Mouse (Mus musculus) C2C12 (cell line): ENCODE measurements at regions not wholly inside any gene's neighbourhood (a gene's known extent, or its start where the extent isn't known, plus 50 kb on each side); places are given as distances from the start of the nearest gene placed in this dataset.

Experiments used
- CEBPB ChIP-seq: IDR thresholded peaks from one replicate; pipeline ENCODE4 v1.6.1; 2011; ENCODE audit warnings: low read depth, mild to moderate bottlenecking, control low read depth, moderate library complexity
- CTCF ChIP-seq: IDR thresholded peaks from one replicate; pipeline ENCODE4 v1.5.1; 2011; ENCODE audit not compliant: control insufficient read depth, insufficient read depth, insufficient read length
- MAX ChIP-seq: IDR thresholded peaks from one replicate; pipeline ENCODE4 v1.6.1; 2011; ENCODE audit warnings: mild to moderate bottlenecking, control low read depth
- MYOD1 ChIP-seq: IDR thresholded peaks from one replicate; pipeline ENCODE4 v1.6.1; 2011; ENCODE audit warnings: low read depth; ENCODE audit not compliant: control insufficient read depth, insufficient read length
- MYOG ChIP-seq: IDR thresholded peaks from one replicate; pipeline ENCODE4 v1.6.1; 2011; ENCODE audit not compliant: control insufficient read depth, insufficient read length; ENCODE audit errors: extremely low read depth
- USF1 ChIP-seq: IDR thresholded peaks from one replicate; pipeline ENCODE4 v1.6.1; 2011; ENCODE audit warnings: low read depth, mild to moderate bottlenecking, control low read depth, moderate library complexity

- TF ChIP-seq CTCF, result no peak
- no peak for TF ChIP-seq MYOG
- no peak for TF ChIP-seq MYOD1
- no peak for TF ChIP-seq MAX
- no peak for TF ChIP-seq USF1
- TF ChIP-seq CEBPB, result no peak
Observed at GRCm38 (mm10) chr7:70641217-70641616, 274.7 kb upstream of the Nr2f2 start.
